Mouse (Mus musculus) gastrocnemius, postnatal 25 days (tissue): Measurements from ENCODE around the gene Nos1ap. TPM values are rescaled to one million over a fixed set of nuclear protein-coding genes. Genes with fewer than 3 reads are reported as not detected.

ENCODE experiments used
- DNase-seq: peaks from one replicate; pipeline ENCODE4 v3.0.0; 2022
- total RNA-seq, 2 experiments: library from RNA; stranded (reverse); gene quantifications; 1 replicate in 1 of 2; 2 replicates in 1 of 2; pipeline ENCODE4 v1.2.3; 2021

Nos1ap gene
- total RNA-seq, 2 experiments from 2014 or later: 1.4 to 1.7 TPM

GRCm38 (mm10) chr1:170459896-170460602, 129.6 kb downstream of the Nos1ap start:
- DNase-seq: no peak

DNA sequence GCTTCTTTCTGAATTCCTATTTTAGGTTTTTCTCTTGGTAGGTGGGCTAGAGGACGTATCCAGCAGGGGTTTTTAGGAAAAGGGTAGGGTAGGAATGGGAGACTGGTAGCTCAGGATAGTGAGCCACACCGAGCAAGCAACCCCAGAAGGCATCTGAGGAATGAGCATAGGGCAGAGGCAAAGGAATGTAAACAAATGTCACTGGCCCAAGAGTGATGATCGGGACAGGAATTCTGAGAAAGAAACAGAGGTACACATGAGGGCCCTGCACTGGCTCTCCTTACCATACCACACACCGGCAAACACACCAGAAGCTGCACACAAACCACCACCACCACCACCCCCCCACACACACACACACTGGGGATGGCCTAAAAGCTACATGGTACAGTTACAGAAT, 132.0 kb downstream of the Nos1ap start:
- DNase-seq: no peak

GRCm38 (mm10) chr1:170455910-170456700, 133.6 kb downstream of the Nos1ap start:
- DNase-seq: no peak

GRCm38 (mm10) chr1:170455387-170455786, 134.3 kb downstream of the Nos1ap start:
- no peak for DNase-seq

DNA sequence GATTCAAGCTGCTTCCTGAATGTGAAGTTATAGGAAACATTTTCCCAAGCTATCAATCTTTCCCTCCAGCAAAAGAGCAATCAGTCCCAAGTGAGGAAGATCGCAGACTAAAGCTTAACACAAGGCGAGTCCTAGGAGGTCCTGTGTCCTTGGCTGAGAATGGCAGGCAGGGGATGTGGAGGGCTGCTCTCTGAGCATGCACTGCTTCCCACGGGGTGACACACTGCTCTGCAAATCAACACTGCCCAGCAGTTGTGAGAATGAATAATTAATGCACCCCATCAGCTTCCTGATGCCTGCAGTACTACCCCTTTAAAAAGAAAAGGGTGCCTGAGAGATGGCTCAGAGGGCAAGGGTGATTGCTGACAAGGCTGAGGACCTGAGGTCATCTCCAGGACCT, 136.2 kb downstream of the Nos1ap start:
- DNase-seq: no peak

- no peak for DNase-seq
Measured at GRCm38 (mm10) chr1:170448244-170448643, 141.4 kb downstream of the Nos1ap start.

GRCm38 (mm10) chr1:170445458-170445857, 144.2 kb downstream of the Nos1ap start:
- no peak for DNase-seq

DNA sequence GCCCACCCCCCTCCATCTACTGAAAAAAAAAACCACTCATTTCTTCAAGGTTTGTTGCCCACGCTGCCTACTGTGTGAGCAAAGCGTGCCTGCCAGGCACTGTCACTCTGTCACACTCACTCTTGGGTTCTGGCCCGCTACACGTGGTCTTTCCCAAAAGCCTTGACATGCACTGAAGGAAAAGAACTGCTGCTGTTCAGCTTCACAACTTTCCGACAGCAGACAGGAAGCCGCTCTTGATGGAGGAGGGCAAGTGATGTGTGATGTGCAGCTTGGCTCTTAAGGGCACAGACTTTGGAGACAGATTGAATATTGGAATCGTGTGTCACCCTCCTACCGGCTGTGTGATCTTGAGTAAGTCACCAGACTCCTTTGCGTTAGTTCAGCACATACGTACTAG, 149.3 kb downstream of the Nos1ap start:
- DNase-seq: no peak

GRCm38 (mm10) chr1:170438471-170439151, 151.1 kb downstream of the Nos1ap start:
- DNase-seq: no peak

GRCm38 (mm10) chr1:170434146-170434545, 155.5 kb downstream of the Nos1ap start:
- no peak for DNase-seq

GRCm38 (mm10) chr1:170433661-170434060, 156.0 kb downstream of the Nos1ap start:
- no peak for DNase-seq

- DNase-seq: no peak
Measured at GRCm38 (mm10) chr1:170432288-170432687, 157.4 kb downstream of the Nos1ap start.

- no peak for DNase-seq
Measured at GRCm38 (mm10) chr1:170431312-170431711, 158.3 kb downstream of the Nos1ap start.

GRCm38 (mm10) chr1:170430660-170431059, 159.0 kb downstream of the Nos1ap start:
- no peak for DNase-seq

DNA sequence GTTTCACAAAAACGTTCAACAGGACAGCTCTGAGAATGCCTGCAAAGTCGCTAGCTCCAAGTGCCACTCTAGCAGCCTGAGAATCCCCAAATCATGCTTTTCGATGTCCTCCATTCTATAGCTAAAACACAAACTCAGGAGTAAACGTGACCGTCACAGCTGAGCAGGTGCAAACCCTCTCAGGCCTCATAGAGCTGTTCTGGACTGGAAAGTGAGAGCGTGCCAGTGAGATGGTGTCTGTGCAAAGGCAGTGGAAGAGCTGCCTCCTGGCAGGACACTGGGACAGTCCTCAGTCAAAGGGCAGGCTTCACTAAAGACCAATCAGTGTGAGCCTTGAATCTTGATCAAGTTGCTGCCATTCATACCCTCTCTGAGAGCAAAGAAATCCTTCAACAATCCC, 160.0 kb downstream of the Nos1ap start:
- no peak for DNase-seq

GRCm38 (mm10) chr1:170428141-170428540, 161.5 kb downstream of the Nos1ap start:
- no peak for DNase-seq

- DNase-seq: no peak
Measured at GRCm38 (mm10) chr1:170424258-170424889, 165.3 kb downstream of the Nos1ap start.

DNA sequence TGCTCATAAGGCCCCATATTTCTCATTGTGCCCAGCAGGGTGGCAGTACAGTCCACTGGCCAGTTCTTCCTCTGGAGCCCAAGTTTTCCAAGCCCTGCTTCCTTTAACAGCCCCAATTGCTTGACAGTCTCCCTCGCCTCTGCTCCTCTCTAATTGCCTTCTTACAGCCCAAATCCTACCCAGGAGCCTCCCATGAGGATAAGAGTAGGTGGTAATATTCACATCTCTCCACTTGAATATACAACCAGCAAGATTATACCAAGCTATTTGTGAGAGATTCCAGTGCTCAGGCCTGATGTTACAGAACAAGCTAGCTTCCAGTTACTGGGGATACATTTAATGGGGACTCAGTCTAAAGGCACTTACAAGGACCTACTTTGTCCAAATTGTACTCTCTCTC, 166.6 kb downstream of the Nos1ap start:
- DNase-seq: no peak

GRCm38 (mm10) chr1:170422188-170422587, 167.5 kb downstream of the Nos1ap start:
- DNase-seq: no peak

- DNase-seq: no peak
Measured at GRCm38 (mm10) chr1:170419961-170420360, 169.7 kb downstream of the Nos1ap start.

GRCm38 (mm10) chr1:170418131-170418530, 171.5 kb downstream of the Nos1ap start:
- DNase-seq: no peak

GRCm38 (mm10) chr1:170416967-170417366, 172.7 kb downstream of the Nos1ap start:
- no peak for DNase-seq

DNA sequence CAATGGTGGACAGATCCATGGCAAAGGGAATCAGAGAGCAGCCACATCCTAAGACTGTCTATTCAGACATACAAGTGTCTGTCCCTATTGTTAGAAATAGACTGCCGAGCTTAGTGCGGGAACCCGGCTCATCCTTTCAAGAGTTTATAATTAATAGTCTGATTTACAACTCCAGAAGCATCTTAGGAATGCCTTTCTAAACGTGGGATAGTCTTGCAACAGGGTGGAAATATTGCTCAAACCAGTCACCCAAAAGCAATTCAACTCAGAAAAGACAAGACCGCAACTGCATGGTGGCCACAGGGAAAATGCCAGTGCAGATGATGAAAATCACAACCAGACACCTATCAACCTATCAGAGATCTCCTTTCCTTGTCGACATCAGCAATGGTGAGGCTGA, 173.5 kb downstream of the Nos1ap start:
- no peak for DNase-seq
